Mouse (Mus musculus) CH12.LX (cell line): ENCODE measurements at regions not wholly inside any gene's neighbourhood (a gene's known extent, or its start where the extent isn't known, plus 50 kb on each side); places are given as distances from the start of the nearest gene placed in this dataset.

Experiments
- DNase-seq: peaks from one replicate; pipeline ENCODE4 v3.0.0-alpha.2; 2013; ENCODE audit errors: extremely low read depth
- H3K27ac ChIP-seq: 2 replicates; pipeline ENCODE4 v1.5.1; 2012; ENCODE audit warnings: low read depth, mild to moderate bottlenecking, control low read depth, moderate library complexity; ENCODE audit not compliant: insufficient read depth
- H3K27me3 ChIP-seq: replicated peaks from 2 replicates; pipeline ENCODE3; 2012; ENCODE audit warnings: inconsistent platforms
- H3K36me3 ChIP-seq, 2 experiments: replicated peaks in 1 of 2; 2 replicates each; pipeline versions ENCODE3 to v1.6.1; 2012; ENCODE audit warnings: inconsistent platforms in 1 of 2, low read length in 1 of 2, mild to moderate bottlenecking in 1 of 2, mixed read lengths in 1 of 2, moderate library complexity in 1 of 2; ENCODE audit not compliant: control insufficient read depth in 1 of 2, insufficient read depth in 1 of 2
- H3K4me1 ChIP-seq, 2 experiments: 2 replicates each; pipeline ENCODE4 v1.6.1; 2012; ENCODE audit warnings: inconsistent platforms in 1 of 2, moderate library complexity in 1 of 2; ENCODE audit not compliant: insufficient read depth in 2 of 2, control insufficient read depth in 1 of 2
- H3K4me2 ChIP-seq: 2 replicates; pipeline ENCODE4 v1.6.1; 2012; ENCODE audit warnings: low read depth, mild to moderate bottlenecking, control low read depth; ENCODE audit not compliant: poor library complexity, insufficient read depth, severe bottlenecking
- H3K4me3 ChIP-seq, 3 experiments: fragments of 150-350 bp in 1 of 3; sonication (generic) in 1 of 3; replicated peaks in 1 of 3; 2 replicates each; pipeline versions ENCODE3 to v1.5.1; 2011 to 2012; ENCODE audit warnings: low read depth in 2 of 3, low read length in 2 of 3, mild to moderate bottlenecking in 2 of 3, moderate library complexity in 2 of 3, control low read depth in 1 of 3, improper control_type of control experiment in 1 of 3, inconsistent platforms in 1 of 3, mixed read lengths in 1 of 3; ENCODE audit not compliant: poor library complexity in 1 of 3
- H3K79me2 ChIP-seq: replicated peaks from 2 replicates; pipeline ENCODE4 v1.6.1; 2012; ENCODE audit warnings: mild to moderate bottlenecking, moderate library complexity; ENCODE audit not compliant: control insufficient read depth, poor library complexity, insufficient read depth, severe bottlenecking; ENCODE audit errors: extremely low read depth
- H3K9ac ChIP-seq: 2 replicates; pipeline ENCODE4 v1.6.1; 2012; ENCODE audit warnings: low read depth, mild to moderate bottlenecking, control low read depth, moderate library complexity; ENCODE audit not compliant: insufficient read depth
- H3K9me3 ChIP-seq: replicated peaks from 2 replicates; pipeline ENCODE3; 2012; ENCODE audit warnings: low read length, inconsistent platforms, mixed read lengths
- BHLHE40 ChIP-seq: IDR thresholded peaks from 2 replicates; pipeline ENCODE4 v1.6.1; 2011; ENCODE audit warnings: mild to moderate bottlenecking, low read depth, low read length, improper control_type of control experiment
- CHD2 ChIP-seq: IDR thresholded peaks from 2 replicates; pipeline ENCODE4 v1.6.1; 2011; ENCODE audit warnings: low read length, improper control_type of control experiment
- E2F4 ChIP-seq: IDR thresholded peaks from 2 replicates; pipeline ENCODE4 v1.6.1; 2011; ENCODE audit warnings: low read depth, low read length, improper control_type of control experiment; ENCODE audit not compliant: insufficient replicate concordance
- EP300 ChIP-seq: IDR thresholded peaks from 2 replicates; pipeline ENCODE4 v1.6.1; 2011; ENCODE audit warnings: low read length, improper control_type of control experiment
- ETS1 ChIP-seq: conservative IDR thresholded peaks from 2 replicates; pipeline ENCODE4 v1.6.1; 2012; ENCODE audit warnings: low read depth, mild to moderate bottlenecking, inconsistent platforms, low read length, improper control_type of control experiment, moderate library complexity
- GABPA ChIP-seq: IDR thresholded peaks from 2 replicates; pipeline ENCODE4 v1.6.1; 2012; ENCODE audit warnings: low read depth, low read length, improper control_type of control experiment, inconsistent platforms; ENCODE audit not compliant: insufficient replicate concordance
- HCFC1 ChIP-seq: IDR thresholded peaks from 2 replicates; pipeline ENCODE4 v1.6.1; 2012; ENCODE audit warnings: low read depth, mild to moderate bottlenecking, inconsistent platforms, low read length, improper control_type of control experiment
- KAT2A ChIP-seq: IDR thresholded peaks from 2 replicates; pipeline ENCODE4 v1.6.1; 2012; ENCODE audit warnings: low read length, improper control_type of control experiment, inconsistent platforms; ENCODE audit not compliant: insufficient replicate concordance
- MEF2A ChIP-seq: IDR thresholded peaks from 2 replicates; pipeline ENCODE4 v1.6.1; 2014; ENCODE audit warnings: low read depth, mild to moderate bottlenecking, inconsistent platforms, low read length, improper control_type of control experiment, borderline replicate concordance
- MXI1 ChIP-seq: IDR thresholded peaks from 2 replicates; pipeline ENCODE4 v1.6.1; 2011; ENCODE audit warnings: mild to moderate bottlenecking, low read depth, low read length, improper control_type of control experiment
- NRF1 ChIP-seq: IDR thresholded peaks from 2 replicates; pipeline ENCODE4 v1.6.1; 2014; ENCODE audit warnings: low read depth, mild to moderate bottlenecking, inconsistent platforms, low read length, improper control_type of control experiment, moderate library complexity
- POLR2A ChIP-seq: IDR thresholded peaks from 2 replicates; pipeline ENCODE4 v1.6.1; 2011; ENCODE audit warnings: low read depth, mild to moderate bottlenecking, improper control_type of control experiment, low read length
- POLR2AphosphoS2 ChIP-seq: IDR thresholded peaks from 2 replicates; pipeline ENCODE4 v1.6.1; 2011; ENCODE audit warnings: low read depth, low read length, improper control_type of control experiment
- SIN3A ChIP-seq: IDR thresholded peaks from 2 replicates; pipeline ENCODE4 v1.6.1; 2012; ENCODE audit warnings: low read length, improper control_type of control experiment, inconsistent platforms
- SMC3 ChIP-seq: IDR thresholded peaks from 2 replicates; pipeline ENCODE4 v1.6.1; 2011; ENCODE audit warnings: low read depth, low read length, improper control_type of control experiment
- TBP ChIP-seq: conservative IDR thresholded peaks from 2 replicates; pipeline ENCODE4 v1.6.1; 2011; ENCODE audit warnings: low read depth, low read length, improper control_type of control experiment
- TCF12 ChIP-seq: IDR thresholded peaks from 2 replicates; pipeline ENCODE4 v1.6.1; 2014; ENCODE audit warnings: low read depth, mild to moderate bottlenecking, inconsistent platforms, low read length, improper control_type of control experiment
- UBTF ChIP-seq: IDR thresholded peaks from 2 replicates; pipeline ENCODE4 v1.6.1; 2012; ENCODE audit warnings: low read depth, mild to moderate bottlenecking, inconsistent platforms, low read length, improper control_type of control experiment, moderate library complexity
- ZNF384 ChIP-seq: IDR thresholded peaks from 2 replicates; pipeline ENCODE4 v1.6.1; 2012; ENCODE audit warnings: low read depth, low read length, improper control_type of control experiment, inconsistent platforms
- dilution Hi-C: fragments of 300-500 bp; cut with MboI; formaldehyde crosslinking; loops from 2 replicates; pipeline ENCODE4 v1.14.3; 2020; ENCODE audit warnings: low sequenced_read_pairs; ENCODE audit not compliant: extremely low pct_unique_long_range_greater_than_20kb, extremely low pct_ligation_motif_present
- in situ Hi-C: fragments of 300-500 bp; cut with MboI; formaldehyde crosslinking; loops from 3 replicates; pipeline ENCODE4 v1.14.3; 2019; ENCODE audit warnings: low sequenced_read_pairs, low pct_ligation_motif_present, low pct_unique_long_range_greater_than_20kb, mixed read lengths

DNA sequence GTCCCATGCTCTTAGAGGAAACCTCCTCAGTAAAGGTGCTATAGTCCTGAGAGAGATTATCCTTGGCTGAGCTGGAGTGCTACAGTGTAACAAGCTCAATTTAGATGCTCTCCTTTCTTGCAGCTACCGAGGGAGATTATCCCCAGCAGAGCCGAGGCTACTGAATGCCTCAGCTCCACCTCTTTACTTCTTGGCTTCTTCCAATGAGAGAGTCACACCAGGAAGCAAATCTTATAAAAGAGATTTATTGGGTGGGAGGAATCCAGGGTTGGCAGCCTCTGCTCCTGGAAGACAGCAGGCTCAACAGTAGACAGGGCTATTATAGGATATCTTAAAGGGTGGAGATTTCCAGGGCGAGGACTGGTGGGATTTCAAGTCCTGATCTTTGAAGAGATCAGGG is 75.7 kb upstream of the Tnfaip3 start:
- Histone ChIP-seq H3K4me2 (no peak overlapping the region), H3K27me3 (no peaks in the 10 kb centered on the region), H3K9me3 (no peaks in the 10 kb centered on the region), H3K36me3 (no peaks in the 10 kb centered on the region), H3K27ac (no peak overlapping the region), H3K4me1 (peaks cover 9 to 22% of the 10 kb centered on the region in 2 experiments; a peak in 3 of 4 replicates), H3K79me2 (no peaks in the 10 kb centered on the region), H3K4me3 (no peak overlapping the region), H3K9ac (no peak overlapping the region)
- dilution Hi-C loops = no loop called here
- in situ Hi-C loops = no loop called here
- TF ChIP-seq EP300 (no peak), TCF12 (no peak), CHD2 (no peak), HCFC1 (no peak)
- no peak for DNase-seq

- TF ChIP-seq ZNF384 (no peak), GABPA (no peak), POLR2AphosphoS2 (no peak), CHD2 (no peak), ETS1 (no peak), UBTF (no peak), SMC3 (no peak), MEF2A (no peak), E2F4 (no peak), MXI1 (no peak), BHLHE40 (no peak), POLR2A (no peak), NRF1 (no peak), EP300 (no peak), TBP (no peak), SIN3A (no peak), KAT2A (no peak)
- in situ Hi-C loops = loop anchor here (5.0 to 10.0 kb wide), 2 partner anchors 70 to 132 kb away; partner anchors contain the start of gene Tnfaip3
- Histone ChIP-seq H3K4me1 (peaks cover 3 to 4% of the 10 kb centered on the region in 2 experiments; a peak in 3 of 4 replicates), H3K9ac (no peak overlapping the region), H3K27ac (no peak overlapping the region), H3K4me2 (no peak overlapping the region), H3K79me2 (no peaks in the 10 kb centered on the region), H3K4me3 (no peak overlapping the region), H3K36me3 (no peaks in the 10 kb centered on the region), H3K9me3 (no peaks in the 10 kb centered on the region), H3K27me3 (no peaks in the 10 kb centered on the region)
- no peak for DNase-seq
- dilution Hi-C loops = no loop called here
Measured at GRCm38 (mm10) chr10:19086995-19087394, 71.5 kb upstream of the Tnfaip3 start.
